8 mouse cellular contexts compared by ENCODE assay signal in genomic region chr16:46010153-46010905, GRCm38 (mm10). TPM values are rescaled to one million over a fixed set of nuclear protein-coding genes. Genes with fewer than 3 reads are reported as not detected.
DNase-seq lines count a peak whose midpoint lies in the region; ATAC-seq lines count a peak whose summit lies in the region.

TSS of gene Plcxd2 (minus strand) at chr16:46010218.

- H3K27ac ChIP-seq in forebrain, embryonic 11.5 days (ENCODE audit: low read depth, low read length) = 0 out of 2 replicates have a peak within 1 kb of the TSS, but pooled peaks have one; percentile 31
- H3K27ac ChIP-seq in heart, embryonic 15.5 days = peak within 1 kb of the TSS; percentile 50
- H3K27ac ChIP-seq in liver, embryonic 12.5 days = peak within 1 kb of the TSS; percentile 49

- peak within 1 kb of the TSS; percentile 68 for H3K9ac ChIP-seq in forebrain, embryonic 11.5 days (ENCODE audit: low read length)
- peak within 1 kb of the TSS; percentile 75 for H3K9ac ChIP-seq in heart, embryonic 15.5 days
- peak within 1 kb of the TSS; percentile 55; the same call in 1 of the 2 replicates for H3K9ac ChIP-seq in liver, embryonic 12.5 days

- under 1% methylated on average over 38 of the region's 39 CpGs for WGBS in forebrain, embryonic 11.5 days
- WGBS in heart, embryonic 15.5 days = under 1% methylated on average over 39 of the region's 39 CpGs
- WGBS in liver, embryonic 12.5 days (ENCODE audit: insufficient replicate concordance) = 1% methylated on average over 39 of the region's 39 CpGs

- peak; percentile 89 to 90 for DNase-seq in CD8-positive naive resting alpha-beta T cell, adult 2 months (ENCODE audit: low read depth in 2 of 2, low spot score in 2 of 2)
- DNase-seq in c-Kit-positive CD71-positive TER-119-positive erythroid progenitor cells, embryonic 14.5 days (ENCODE audit: low spot score) = peak; percentile 82
- peak; percentile 97 for DNase-seq in forebrain, embryonic 11.5 days (ENCODE audit: low spot score)
- peak; percentile 97 for DNase-seq in kidney, postnatal 14 days
- DNase-seq in naive thymus-derived CD4-positive, alpha-beta T cell, adult 2 months (ENCODE audit: low read depth) = peak; percentile 96
- peak; percentile 96 for DNase-seq in splenic B cell, adult 2 months (ENCODE audit: low read depth, low spot score)

- H3K27me3 ChIP-seq in forebrain, embryonic 11.5 days (ENCODE audit: control insufficient read depth, insufficient read depth, low read length) = no peaks in the 10 kb centered on the region
- no peaks in the 10 kb centered on the region for H3K27me3 ChIP-seq in heart, embryonic 15.5 days
- 0 out of 2 replicates have a peak, but pooled peaks cover 3% of the 10 kb centered on the region for H3K27me3 ChIP-seq in liver, embryonic 12.5 days (replicated peaks)
- H3K27me3 ChIP-seq in splenic B cell, adult 2 months (ENCODE audit: control insufficient read depth, insufficient read depth, low read length, poor library complexity, severe bottlenecking) = no peaks in the 10 kb centered on the region

- H3K4me1 ChIP-seq in forebrain, embryonic 11.5 days (replicated peaks; ENCODE audit: control insufficient read depth, insufficient read depth, low read length) = no peaks in the 10 kb centered on the region; the same call in 1 of the 2 replicates
- peaks cover 6% of the 10 kb centered on the region for H3K4me1 ChIP-seq in heart, embryonic 15.5 days (replicated peaks)
- H3K4me1 ChIP-seq in liver, embryonic 12.5 days = peaks cover 12% of the 10 kb centered on the region; the same call in 1 of the 2 replicates

- ATAC-seq in forebrain, embryonic 11.5 days (replicated peaks; ENCODE audit: low FRiP score) = peak; percentile 100
- ATAC-seq in heart, embryonic 15.5 days (replicated peaks; ENCODE audit: insufficient number of reproducible peaks, insufficient read depth, low FRiP score, low read depth) = peak; percentile 98
- ATAC-seq in liver, embryonic 12.5 days = peak; percentile 96

- H3K9me3 ChIP-seq in forebrain, embryonic 11.5 days (ENCODE audit: control insufficient read depth, low read length) = no peaks in the 10 kb centered on the region
- H3K9me3 ChIP-seq in heart, embryonic 15.5 days (replicated peaks) = no peaks in the 10 kb centered on the region
- no peaks in the 10 kb centered on the region for H3K9me3 ChIP-seq in liver, embryonic 12.5 days (replicated peaks)

- peak within 1 kb of the TSS; percentile 78 for H3K4me2 ChIP-seq in forebrain, embryonic 11.5 days (ENCODE audit: low read depth, low read length, severe bottlenecking)
- H3K4me2 ChIP-seq in heart, embryonic 15.5 days = peak within 1 kb of the TSS; percentile 98
- H3K4me2 ChIP-seq in liver, embryonic 12.5 days = peak within 1 kb of the TSS; percentile 79

- H3K4me3 ChIP-seq in forebrain, embryonic 11.5 days (ENCODE audit: low read depth, low read length) = peak within 1 kb of the TSS; percentile 60
- H3K4me3 ChIP-seq in heart, embryonic 15.5 days = peak within 1 kb of the TSS; percentile 73
- H3K4me3 ChIP-seq in liver, embryonic 12.5 days = peak within 1 kb of the TSS; percentile 62

- no peaks in the 10 kb centered on the region for H3K36me3 ChIP-seq in forebrain, embryonic 11.5 days (ENCODE audit: control insufficient read depth, insufficient read depth, low read length)
- H3K36me3 ChIP-seq in heart, embryonic 15.5 days = no peaks in the 10 kb centered on the region
- no peaks in the 10 kb centered on the region for H3K36me3 ChIP-seq in liver, embryonic 12.5 days
- no peaks in the 10 kb centered on the region for H3K36me3 ChIP-seq in splenic B cell, adult 2 months (ENCODE audit: control insufficient read depth, insufficient read depth, low read length, poor library complexity, severe bottlenecking)

RNA-seq across cellular contexts. Expression of gene Plcxd2, which starts in this region (rescaled TPM):
- 6.2 and 8.1 TPM in 2 replicates for polyA plus RNA-seq in forebrain, embryonic 11.5 days (2014; fragmentation: Nextera tagmentation; extraction: Ambion mirVana)
- polyA plus RNA-seq in heart, embryonic 15.5 days (2015; fragmentation: Nextera tagmentation; extraction: Ambion mirVana) = 0.37 and 0.84 TPM in 2 replicates
- polyA plus RNA-seq in liver, embryonic 12.5 days (2016; fragmentation: Nextera tagmentation; extraction: Ambion mirVana) = 3.3 and 3.8 TPM in 2 replicates

Comparison
In these comparisons a context has a peak if more than half of its experiments do, and no peak if none do; other contexts are left out.
1. Peak in every context shown above with its lines: DNase-seq, ATAC-seq, H3K4me3 ChIP-seq and H3K27ac ChIP-seq.
2. Peak in ATAC-seq, H3K4me3 ChIP-seq, H3K27ac ChIP-seq, H3K9ac ChIP-seq and H3K4me2 ChIP-seq in heart, embryonic 15.5 days; RNA of the gene not detected or under 1 TPM.